Mouse (Mus musculus): ENCODE results near the gene Eloa. TPM values are rescaled to one million over a fixed set of nuclear protein-coding genes. Genes with fewer than 3 reads are reported as not detected.

Eloa gene
- total RNA-seq (2014; rRNA removed; ENCODE audit: low replicate concordance) = 24.8 and 28.2 TPM in 2 replicates
- polyA plus RNA-seq (2015; fragmentation: Nextera tagmentation; extraction: Ambion mirVana) = 20.5 and 21.0 TPM in 2 replicates

- Histone ChIP-seq H3K36me3 (replicated peaks; ENCODE audit: control insufficient read depth, insufficient read depth, low read length) (no peaks in the 10 kb centered on the region), H3K4me1 (ENCODE audit: control insufficient read depth, insufficient read depth) (0 out of 2 replicates have a peak, but pooled peaks cover 9% of the 10 kb centered on the region), H3K4me3 (ENCODE audit: low read depth, low read length) (peak within 1 kb of the TSS; percentile 97), H3K4me2 (ENCODE audit: low read depth, low read length) (peak within 1 kb of the TSS; percentile 78), H3K27ac (ENCODE audit: low read depth) (peak within 1 kb of the TSS; percentile 91), H3K27me3 (ENCODE audit: control insufficient read depth, insufficient read depth, low read length) (no peaks in the 10 kb centered on the region), H3K9me3 (replicated peaks; ENCODE audit: control insufficient read depth, low read length) (no peaks in the 10 kb centered on the region), H3K9ac (replicated peaks; ENCODE audit: low read depth, low read length) (peak within 1 kb of the TSS; percentile 98)
- DNase-seq (ENCODE audit: low spot score) (peak; percentile 98), ATAC-seq (ENCODE audit: insufficient read depth, low read depth) (peak; percentile 100)
- no peak for TF ChIP-seq CTCF (IDR thresholded peaks at IDR 0.05; ENCODE audit: low read depth)
- no peak for TF ChIP-seq EP300 (IDR thresholded peaks at IDR 0.05; ENCODE audit: low read depth)
- under 1% methylated on average over 44 of the region's 48 CpGs for WGBS
These were observed at the start of gene Eloa for GRCm38 (mm10) chr4:136021549-136022047. TSS of gene Eloa (minus strand) at chr4:136021763.

- H3K9me3 ChIP-seq (replicated peaks; ENCODE audit: control insufficient read depth, low read length) = no peaks in the 10 kb centered on the region
- no peak overlapping the region for H3K9ac ChIP-seq (replicated peaks; ENCODE audit: low read depth, low read length)
- WGBS = 4% methylated on average over 15 of the region's 15 CpGs
- peak; percentile 72 for ATAC-seq (ENCODE audit: insufficient read depth, low read depth)
- no peak overlapping the region for H3K4me3 ChIP-seq (ENCODE audit: low read depth, low read length)
- peaks cover 5% of the 10 kb centered on the region; the same call in 1 of the 2 replicates for H3K27me3 ChIP-seq (ENCODE audit: control insufficient read depth, insufficient read depth, low read length)
- H3K4me2 ChIP-seq (ENCODE audit: low read depth, low read length) = peak overlapping the region; percentile 28; the same call in 1 of the 2 replicates
- H3K36me3 ChIP-seq (replicated peaks; ENCODE audit: control insufficient read depth, insufficient read depth, low read length) = no peaks in the 10 kb centered on the region
- DNase-seq (ENCODE audit: low spot score) = peak; percentile 63
- peak overlapping the region; percentile 3; the same call in 1 of the 2 replicates for H3K27ac ChIP-seq (ENCODE audit: low read depth)
- H3K4me1 ChIP-seq (ENCODE audit: control insufficient read depth, insufficient read depth) = peaks cover 10% of the 10 kb centered on the region; the same call in 1 of the 2 replicates
- TF ChIP-seq CTCF (IDR thresholded peaks at IDR 0.05; ENCODE audit: low read depth) (peak; percentile 92), EP300 (IDR thresholded peaks at IDR 0.05; ENCODE audit: low read depth) (no peak)
These were observed 49.7 kb upstream of the Eloa start for GRCm38 (mm10) chr4:136071178-136071714.

GRCm38 (mm10) chr4:136070592-136070991, 49.0 kb upstream of the Eloa start:
- H3K4me3 ChIP-seq (ENCODE audit: low read depth, low read length) = no peak overlapping the region
- H3K4me1 ChIP-seq (ENCODE audit: control insufficient read depth, insufficient read depth) = peaks cover 10% of the 10 kb centered on the region; the same call in 1 of the 2 replicates
- H3K36me3 ChIP-seq (replicated peaks; ENCODE audit: control insufficient read depth, insufficient read depth, low read length) = no peaks in the 10 kb centered on the region
- no peak for DNase-seq (ENCODE audit: low spot score)
- H3K27ac ChIP-seq (ENCODE audit: low read depth) = peak overlapping the region; percentile 3; the same call in 1 of the 2 replicates
- H3K27me3 ChIP-seq (ENCODE audit: control insufficient read depth, insufficient read depth, low read length) = peaks cover 5% of the 10 kb centered on the region; the same call in 1 of the 2 replicates
- no peak for ATAC-seq (ENCODE audit: insufficient read depth, low read depth)
- no peak for TF ChIP-seq EP300 (IDR thresholded peaks at IDR 0.05; ENCODE audit: low read depth)
- no peak for TF ChIP-seq CTCF (IDR thresholded peaks at IDR 0.05; ENCODE audit: low read depth)
- no peak overlapping the region for H3K4me2 ChIP-seq (ENCODE audit: low read depth, low read length)
- H3K9me3 ChIP-seq (replicated peaks; ENCODE audit: control insufficient read depth, low read length) = no peaks in the 10 kb centered on the region
- WGBS = 46% methylated on average over 6 of the region's 6 CpGs
- H3K9ac ChIP-seq (replicated peaks; ENCODE audit: low read depth, low read length) = no peak overlapping the region

- no peaks in the 10 kb centered on the region for H3K36me3 ChIP-seq (replicated peaks; ENCODE audit: control insufficient read depth, insufficient read depth, low read length)
- no peak overlapping the region for H3K4me3 ChIP-seq (ENCODE audit: low read depth, low read length)
- under 1% methylated on average over 18 of the region's 18 CpGs for WGBS
- no peaks in the 10 kb centered on the region for H3K9me3 ChIP-seq (replicated peaks; ENCODE audit: control insufficient read depth, low read length)
- 0 out of 2 replicates have a peak overlapping the region, but pooled peaks have one; percentile 30 for H3K9ac ChIP-seq (replicated peaks; ENCODE audit: low read depth, low read length)
- H3K27me3 ChIP-seq (ENCODE audit: control insufficient read depth, insufficient read depth, low read length) = peaks cover 5% of the 10 kb centered on the region; the same call in 1 of the 2 replicates
- H3K4me1 ChIP-seq (ENCODE audit: control insufficient read depth, insufficient read depth) = peaks cover 10% of the 10 kb centered on the region; the same call in 1 of the 2 replicates
- peak overlapping the region; percentile 3; the same call in 1 of the 2 replicates for H3K27ac ChIP-seq (ENCODE audit: low read depth)
- DNase-seq (ENCODE audit: low spot score) (peak; percentile 82), ATAC-seq (ENCODE audit: insufficient read depth, low read depth) (peak; percentile 76)
- H3K4me2 ChIP-seq (ENCODE audit: low read depth, low read length) = peak overlapping the region; percentile 37
- TF ChIP-seq EP300 (IDR thresholded peaks at IDR 0.05; ENCODE audit: low read depth) (no peak), CTCF (IDR thresholded peaks at IDR 0.05; ENCODE audit: low read depth) (peak; percentile 97)
These were observed 48.4 kb upstream of the Eloa start for GRCm38 (mm10) chr4:136069954-136070353.

- DNase-seq (ENCODE audit: low spot score) = no peak
- Histone ChIP-seq H3K27me3 (ENCODE audit: control insufficient read depth, insufficient read depth, low read length) (peaks cover 5% of the 10 kb centered on the region; the same call in 1 of the 2 replicates), H3K9me3 (replicated peaks; ENCODE audit: control insufficient read depth, low read length) (no peaks in the 10 kb centered on the region), H3K36me3 (replicated peaks; ENCODE audit: control insufficient read depth, insufficient read depth, low read length) (no peaks in the 10 kb centered on the region), H3K4me1 (ENCODE audit: control insufficient read depth, insufficient read depth) (peaks cover 10% of the 10 kb centered on the region; the same call in 1 of the 2 replicates), H3K4me2 (ENCODE audit: low read depth, low read length) (no peak overlapping the region), H3K9ac (replicated peaks; ENCODE audit: low read depth, low read length) (no peak overlapping the region), H3K27ac (ENCODE audit: low read depth) (no peak overlapping the region), H3K4me3 (ENCODE audit: low read depth, low read length) (no peak overlapping the region)
- 43% methylated on average over 4 of the region's 4 CpGs for WGBS
- TF ChIP-seq EP300 (IDR thresholded peaks at IDR 0.05; ENCODE audit: low read depth) (no peak), CTCF (IDR thresholded peaks at IDR 0.05; ENCODE audit: low read depth) (no peak)
- ATAC-seq (ENCODE audit: insufficient read depth, low read depth) = no peak
These were observed 47.8 kb upstream of the Eloa start for GRCm38 (mm10) chr4:136069313-136069712.

Measured in heart, postnatal 0 days (tissue).